Mouse (Mus musculus): Measurements from ENCODE around the gene Vezt. TPM values are rescaled to one million over a fixed set of nuclear protein-coding genes. Genes with fewer than 3 reads are reported as not detected.

Gene Vezt
- total RNA-seq, 2 experiments from 2014 or later, result 54.1 to 59.7 TPM

DNA sequence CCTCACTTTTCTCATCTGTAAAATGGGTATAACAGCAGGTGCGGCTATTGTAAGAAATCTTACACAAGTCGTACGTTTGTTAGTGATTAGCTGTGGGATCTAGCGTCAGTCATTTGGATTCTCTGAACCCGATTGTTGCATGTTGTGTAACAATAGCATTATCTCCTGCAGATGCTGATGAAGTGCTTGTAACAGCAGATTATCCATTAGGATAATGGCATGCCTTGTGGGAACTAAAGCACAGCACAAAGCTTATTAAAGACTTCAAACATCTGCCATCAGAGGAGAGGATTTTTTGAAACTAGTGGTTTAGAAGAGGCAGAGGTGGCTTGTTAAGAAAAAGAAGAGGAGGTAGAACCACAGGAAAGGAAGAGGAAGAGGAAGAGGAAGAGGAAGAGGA, 122.1 kb downstream of the Vezt start:
- DNase-seq (ENCODE audit: low spot score), result no peak

- DNase-seq (ENCODE audit: low spot score), result no peak
Measured at GRCm38 (mm10) chr10:93912917-93913316, 122.7 kb downstream of the Vezt start.

DNA sequence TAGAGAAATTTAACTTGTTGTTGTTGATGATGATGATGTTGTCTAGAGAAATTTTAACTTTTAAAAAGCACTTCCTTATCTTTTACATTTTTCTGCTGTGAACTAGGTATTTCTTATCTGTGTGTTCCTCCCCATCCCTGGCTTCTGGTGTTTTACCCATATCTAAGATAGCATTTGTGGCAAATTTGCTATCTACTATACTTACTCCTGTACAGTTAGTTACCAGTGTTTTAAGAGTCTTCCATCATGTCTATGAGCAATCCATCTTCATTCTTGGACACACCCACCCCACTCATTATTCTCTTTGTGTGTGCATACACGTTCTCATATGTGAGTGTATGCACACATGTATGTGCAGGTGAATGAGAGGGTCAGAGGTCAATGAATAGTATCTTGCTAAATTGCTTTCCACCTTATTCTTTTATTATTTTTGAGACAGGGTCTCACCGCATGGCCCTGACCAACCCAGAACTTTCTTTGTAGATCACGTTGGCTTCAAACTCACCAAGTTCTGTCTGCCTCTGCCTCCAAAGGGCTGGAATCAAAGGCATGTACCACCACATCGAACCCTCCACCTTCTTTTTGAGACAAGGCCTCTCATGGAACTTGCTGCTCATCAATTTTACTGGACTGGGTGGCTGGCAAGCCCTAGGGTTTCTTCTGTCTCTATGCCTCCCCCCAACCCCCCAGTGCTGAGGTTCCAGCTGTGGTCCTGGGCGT, 123.3 kb downstream of the Vezt start:
- DNase-seq (ENCODE audit: low spot score), result no peak

DNA sequence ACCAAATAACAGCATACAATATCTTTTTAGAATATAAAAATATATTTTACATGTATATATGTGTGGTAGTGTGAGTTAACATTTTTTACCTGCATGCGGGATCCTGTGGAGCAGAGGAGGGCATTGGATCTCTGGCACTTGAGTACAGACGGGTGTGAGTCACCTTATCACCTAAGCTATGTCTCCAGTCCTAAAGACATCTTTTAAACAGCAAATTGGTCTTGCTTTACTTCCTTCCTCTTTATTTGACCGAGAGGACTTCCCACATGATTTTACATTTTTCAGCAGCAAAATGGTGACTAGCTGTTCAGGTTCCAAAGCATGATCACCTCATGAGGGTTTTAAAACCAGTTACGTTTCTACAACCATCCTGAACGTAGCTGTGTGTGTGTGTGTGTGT, 124.3 kb downstream of the Vezt start:
- no peak for DNase-seq (ENCODE audit: low spot score)

GRCm38 (mm10) chr10:93909811-93910446, 125.7 kb downstream of the Vezt start:
- no peak for DNase-seq (ENCODE audit: low spot score)

- no peak for DNase-seq (ENCODE audit: low spot score)
Measured at GRCm38 (mm10) chr10:93909015-93909414, 126.6 kb downstream of the Vezt start.

DNA sequence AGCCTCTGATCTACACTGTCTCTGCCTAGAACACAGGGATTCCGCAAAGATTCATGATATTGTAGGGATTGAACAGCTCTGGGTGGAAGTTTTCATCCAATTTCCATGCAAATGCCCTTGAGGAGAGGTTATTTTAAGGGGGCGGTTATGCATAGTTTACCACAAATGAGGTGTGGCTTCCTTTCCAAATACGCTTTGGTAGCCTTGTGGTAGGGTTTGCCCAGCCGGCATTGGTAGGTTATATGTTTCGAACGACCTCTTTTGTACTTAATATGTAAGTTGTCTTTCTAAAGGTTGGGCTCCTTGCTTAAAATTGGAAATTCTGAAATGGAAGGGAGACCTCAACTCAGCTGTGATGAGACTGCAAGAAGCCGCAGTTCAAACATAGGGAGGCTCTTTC, 127.1 kb downstream of the Vezt start:
- DNase-seq (ENCODE audit: low spot score), result no peak

- DNase-seq (ENCODE audit: low spot score), result no peak
Measured at GRCm38 (mm10) chr10:93907376-93907775, 128.2 kb downstream of the Vezt start.

GRCm38 (mm10) chr10:93899907-93900306, 135.7 kb downstream of the Vezt start:
- no peak for DNase-seq (ENCODE audit: low spot score)

DNA sequence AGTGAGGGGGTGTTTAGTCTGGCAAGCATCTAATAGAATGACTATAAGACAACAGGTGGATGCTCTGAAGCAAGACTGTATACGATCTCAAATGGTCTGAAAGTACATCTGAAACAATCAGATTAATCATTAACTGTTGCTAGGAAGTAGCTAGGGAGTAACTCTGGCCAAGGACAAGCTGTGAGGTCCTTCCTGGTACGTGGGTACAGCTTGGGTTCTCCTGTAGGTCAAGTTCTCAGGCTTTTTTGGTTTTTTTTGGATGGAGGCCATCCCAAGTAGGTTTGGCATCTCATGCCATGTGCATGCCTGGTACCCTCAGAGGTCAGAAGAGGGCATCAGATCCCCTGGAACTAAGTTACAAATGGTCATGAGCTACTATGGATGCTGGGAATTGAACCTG, 136.3 kb downstream of the Vezt start:
- DNase-seq (ENCODE audit: low spot score), result no peak

- no peak for DNase-seq (ENCODE audit: low spot score)
Measured at GRCm38 (mm10) chr10:93897043-93897646, 138.5 kb downstream of the Vezt start, which contains the start of gene Metap2. Gene Metap2, minus strand, starts transcription at chr10:93897093.

DNA sequence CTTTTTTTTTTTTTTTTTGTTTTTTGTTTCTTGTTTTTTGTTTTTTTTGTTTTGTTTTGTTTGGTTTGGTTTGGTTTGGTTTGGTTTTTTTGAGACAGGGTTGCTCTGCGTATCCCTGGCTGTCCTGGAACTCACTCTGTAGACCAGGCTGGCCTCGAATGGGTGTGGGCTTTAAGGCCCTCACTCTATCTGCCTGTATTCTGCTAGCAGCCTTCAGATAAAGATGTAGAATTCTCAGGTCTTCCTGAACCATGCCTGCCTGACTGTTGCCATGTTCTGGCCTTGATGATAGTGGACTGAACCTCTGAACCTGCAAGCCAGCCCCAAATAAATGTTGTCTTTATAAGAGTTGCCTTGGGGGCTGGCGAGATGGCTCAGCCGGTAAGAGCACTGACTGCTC, 143.1 kb downstream of the Vezt start:
- DNase-seq (ENCODE audit: low spot score), result no peak

- DNase-seq (ENCODE audit: low spot score), result no peak
Measured at GRCm38 (mm10) chr10:93891031-93891430, 144.6 kb downstream of the Vezt start.

- no peak for DNase-seq (ENCODE audit: low spot score)
Measured at GRCm38 (mm10) chr10:93890565-93890964, 145.1 kb downstream of the Vezt start.

- DNase-seq (ENCODE audit: low spot score), result peak; percentile 15
Measured at GRCm38 (mm10) chr10:93889976-93890375, 145.6 kb downstream of the Vezt start.

GRCm38 (mm10) chr10:93889579-93889950, 146.1 kb downstream of the Vezt start:
- DNase-seq (ENCODE audit: low spot score), result peak; percentile 85

Small RNAs within 50 kb of the gene (microRNA-seq; reads per million reads assigned to microRNA genes)
- 46.0 reads per million, percentile 48 among the genes with 10 or more reads in this experiment for gene Mir331

Other genes starting within 250 kb of the Vezt start
- gene Usp44, start 204.3 kb downstream of the Vezt start, total RNA-seq (2021), result under 1 TPM; 0.17 to 0.57 TPM
- gene Metap2, start 138.7 kb downstream of the Vezt start, total RNA-seq (2021), result 100 to 1,000 TPM; 162 to 177 TPM
- gene Fgd6, start 184 bp upstream of the Vezt start, total RNA-seq (2021), result 1 to 10 TPM; 2.7 to 3.0 TPM
- gene Nr2c1, start 112.2 kb upstream of the Vezt start, total RNA-seq (2021), result 1 to 10 TPM; 5.6 to 6.3 TPM
- gene Ndufa12, start 162.9 kb upstream of the Vezt start, total RNA-seq (2021), result 100 to 1,000 TPM; 643 to 673 TPM

Data from gastrocnemius, adult 18-20 months (tissue).